Mouse (Mus musculus) heart, postnatal 4 days (tissue): ENCODE results near the gene Olfr1423. TPM values are rescaled to one million over a fixed set of nuclear protein-coding genes. Genes with fewer than 3 reads are reported as not detected.
"Not testable (repeated sequence)": the region's sequence is repeated elsewhere in the genome, so short reads cannot be mapped to it uniquely, and the experiment has no call there.

Experiments used
- DNase-seq: peaks from one replicate; pipeline ENCODE4 v3.0.0; 2021
- total RNA-seq, 2 experiments: library from RNA; stranded (reverse); gene quantifications; 2 replicates each; pipeline ENCODE4 v1.2.3; 2021

Olfr1423 gene
- not detected for total RNA-seq

DNA sequence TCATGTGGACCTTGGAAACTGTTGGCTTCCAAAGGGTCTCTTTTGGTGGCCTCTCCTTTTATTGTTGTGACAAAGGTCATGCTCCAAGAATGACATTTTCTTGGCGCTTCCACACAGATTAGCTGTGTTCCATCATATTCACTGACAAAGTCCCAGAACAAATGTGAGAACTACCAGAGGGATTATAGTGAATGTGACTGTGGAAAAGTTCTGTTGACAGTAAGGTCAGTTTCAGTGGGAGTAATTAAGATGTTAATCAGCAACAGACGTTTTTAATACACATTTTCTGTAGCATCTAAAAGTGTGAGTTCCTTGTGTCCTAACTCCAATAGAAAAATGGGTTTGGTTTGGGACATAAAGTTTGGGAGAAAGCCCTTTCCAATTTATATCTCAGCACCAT lies at the start of gene Olfr1423:
Gene Olfr1423 (minus strand): TSS at position 101 of the 400 bp plus-strand sequence.
- DNase-seq: no peak

DNA sequence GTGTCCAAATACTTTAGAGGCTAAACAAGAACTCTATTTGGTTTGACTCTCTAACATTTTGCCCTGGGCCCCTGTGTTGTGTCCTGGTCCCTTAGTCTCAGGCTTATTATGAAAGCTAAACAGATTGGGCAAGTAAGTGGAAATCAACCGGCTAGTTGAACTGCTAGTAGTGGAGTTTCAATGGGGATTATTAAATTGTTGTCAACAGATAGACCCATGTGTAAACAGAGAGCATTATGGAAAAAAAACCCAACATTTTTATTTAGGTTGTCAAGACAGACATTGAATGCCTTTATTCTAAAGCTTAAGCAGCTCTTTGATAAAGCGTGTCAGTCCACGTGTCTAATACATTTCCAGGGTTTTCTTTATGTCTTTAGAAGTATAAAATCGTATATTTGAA lies 36.5 kb upstream of the Olfr1423 start, which contains the start of gene Olfr1425:
Gene Olfr1425 (minus strand): TSS at position 101 of the 400 bp plus-strand sequence.
- not testable (repeated sequence) for DNase-seq

- DNase-seq: not testable (repeated sequence)
These were observed 28.4 kb upstream of the Olfr1423 start for GRCm38 (mm10) chr19:12069546-12069945.

- DNase-seq: not testable (repeated sequence)
These were observed 26.7 kb upstream of the Olfr1423 start for GRCm38 (mm10) chr19:12067806-12068205.

GRCm38 (mm10) chr19:12062582-12062981 lies 21.5 kb upstream of the Olfr1423 start, which contains the start of gene Olfr1424:
Gene Olfr1424 (minus strand): TSS chr19:12062682.
- DNase-seq: not testable (repeated sequence)

DNA sequence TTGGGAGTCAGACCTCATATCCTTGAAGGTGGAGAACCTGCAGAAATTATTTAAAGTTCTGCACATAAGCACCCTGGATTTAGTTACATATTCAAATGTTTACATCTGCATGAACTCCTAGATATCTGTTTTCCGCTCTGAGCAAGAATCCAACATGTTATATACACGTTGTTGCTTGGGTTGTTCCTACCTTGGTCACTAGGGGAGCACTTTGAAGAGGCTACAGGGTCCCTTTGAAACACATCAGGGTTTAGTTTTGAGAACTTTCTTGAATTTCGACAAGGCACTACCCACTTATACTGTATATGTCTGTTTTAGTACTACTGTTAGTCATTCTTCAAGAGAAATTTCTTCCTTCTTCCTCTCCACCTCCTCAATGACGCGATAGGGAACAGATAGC lies 2.0 kb upstream of the Olfr1423 start:
- no peak for DNase-seq

GRCm38 (mm10) chr19:12037727-12038126 lies 3.4 kb downstream of the Olfr1423 start:
- no peak for DNase-seq

DNA sequence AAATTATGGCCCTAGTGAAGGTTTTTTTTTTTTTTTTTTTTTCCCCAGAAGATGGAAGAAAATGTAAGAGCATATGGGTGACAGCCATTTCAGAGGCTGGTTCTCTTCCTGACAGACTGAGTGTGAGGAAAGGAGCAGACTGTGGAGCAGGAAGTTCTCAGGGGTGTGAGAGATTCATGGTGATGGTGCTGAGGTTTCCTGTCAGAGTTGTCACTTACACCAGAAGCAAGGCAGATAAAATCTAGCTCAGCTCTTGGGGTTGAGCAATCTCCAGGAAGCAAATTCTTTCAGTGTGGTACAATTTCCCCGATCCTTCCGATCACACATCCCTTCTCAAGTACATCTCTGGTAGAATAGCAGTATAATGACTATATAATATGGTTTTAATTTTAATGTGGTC lies 14.5 kb downstream of the Olfr1423 start:
- DNase-seq: no peak

DNA sequence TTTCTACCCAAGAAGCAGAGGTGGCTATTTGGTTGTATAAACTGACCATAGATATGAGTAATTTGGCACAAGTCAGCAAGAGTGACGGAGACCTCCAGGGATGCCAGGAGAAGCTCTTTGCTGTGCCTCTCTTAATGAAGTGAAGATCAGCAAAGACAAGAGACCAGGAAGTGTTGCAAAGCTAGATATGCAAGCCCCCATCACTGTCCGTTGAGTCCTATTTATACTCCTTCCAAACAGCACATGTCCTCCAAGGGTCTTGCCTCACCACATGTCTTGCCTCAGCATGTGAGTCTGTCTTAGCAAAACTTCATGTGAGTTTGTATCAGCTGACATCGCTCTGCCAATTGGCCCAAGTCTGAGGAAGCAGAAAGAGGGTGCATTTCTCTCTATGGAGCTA lies 15.8 kb downstream of the Olfr1423 start:
- DNase-seq: no peak

- DNase-seq: no peak
These were observed 17.0 kb downstream of the Olfr1423 start for GRCm38 (mm10) chr19:12024149-12024548.

DNA sequence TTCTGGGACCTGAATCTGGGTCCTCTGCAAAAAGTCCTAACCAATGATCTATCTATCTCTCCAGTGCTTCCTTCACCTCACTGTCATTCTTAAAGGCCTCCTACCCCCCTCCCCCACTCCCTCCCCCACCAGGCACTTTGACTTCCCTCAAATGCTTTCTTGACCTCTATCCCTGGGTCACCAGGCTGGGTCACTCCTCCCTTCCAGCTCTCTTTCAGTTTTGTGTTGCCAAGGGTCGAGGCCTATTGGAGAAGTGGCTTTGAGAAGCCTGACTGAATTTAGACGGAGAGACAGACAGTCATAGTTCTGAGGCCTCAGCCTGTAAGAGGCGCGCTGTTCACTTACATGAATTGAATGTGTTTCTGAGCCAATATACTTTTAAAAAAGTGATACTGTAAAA lies 24.9 kb downstream of the Olfr1423 start:
- no peak for DNase-seq

- DNase-seq: no peak
These were observed 25.4 kb downstream of the Olfr1423 start for GRCm38 (mm10) chr19:12015708-12016107.

- peak; percentile 58 for DNase-seq
These were observed 27.9 kb downstream of the Olfr1423 start for GRCm38 (mm10) chr19:12013228-12013627.

DNA sequence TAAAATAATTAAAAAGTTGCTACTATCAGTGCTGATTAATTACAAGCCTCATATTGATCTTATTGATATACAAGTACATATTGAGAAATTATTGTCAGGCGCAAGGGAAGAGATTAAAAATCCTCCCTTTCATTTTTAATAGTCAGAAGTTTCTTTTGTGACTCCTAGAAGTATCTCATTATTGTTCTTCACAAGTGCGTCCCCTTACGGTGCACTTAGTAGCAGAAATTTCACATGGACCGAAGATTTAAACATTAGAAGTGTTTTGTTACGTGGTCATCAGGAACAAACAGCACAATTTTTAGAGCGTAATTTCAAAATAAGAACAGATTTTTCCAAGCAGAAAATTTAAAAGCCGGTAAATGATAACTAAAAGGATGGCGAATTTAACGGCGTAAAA lies 28.5 kb downstream of the Olfr1423 start:
- no peak for DNase-seq

DNA sequence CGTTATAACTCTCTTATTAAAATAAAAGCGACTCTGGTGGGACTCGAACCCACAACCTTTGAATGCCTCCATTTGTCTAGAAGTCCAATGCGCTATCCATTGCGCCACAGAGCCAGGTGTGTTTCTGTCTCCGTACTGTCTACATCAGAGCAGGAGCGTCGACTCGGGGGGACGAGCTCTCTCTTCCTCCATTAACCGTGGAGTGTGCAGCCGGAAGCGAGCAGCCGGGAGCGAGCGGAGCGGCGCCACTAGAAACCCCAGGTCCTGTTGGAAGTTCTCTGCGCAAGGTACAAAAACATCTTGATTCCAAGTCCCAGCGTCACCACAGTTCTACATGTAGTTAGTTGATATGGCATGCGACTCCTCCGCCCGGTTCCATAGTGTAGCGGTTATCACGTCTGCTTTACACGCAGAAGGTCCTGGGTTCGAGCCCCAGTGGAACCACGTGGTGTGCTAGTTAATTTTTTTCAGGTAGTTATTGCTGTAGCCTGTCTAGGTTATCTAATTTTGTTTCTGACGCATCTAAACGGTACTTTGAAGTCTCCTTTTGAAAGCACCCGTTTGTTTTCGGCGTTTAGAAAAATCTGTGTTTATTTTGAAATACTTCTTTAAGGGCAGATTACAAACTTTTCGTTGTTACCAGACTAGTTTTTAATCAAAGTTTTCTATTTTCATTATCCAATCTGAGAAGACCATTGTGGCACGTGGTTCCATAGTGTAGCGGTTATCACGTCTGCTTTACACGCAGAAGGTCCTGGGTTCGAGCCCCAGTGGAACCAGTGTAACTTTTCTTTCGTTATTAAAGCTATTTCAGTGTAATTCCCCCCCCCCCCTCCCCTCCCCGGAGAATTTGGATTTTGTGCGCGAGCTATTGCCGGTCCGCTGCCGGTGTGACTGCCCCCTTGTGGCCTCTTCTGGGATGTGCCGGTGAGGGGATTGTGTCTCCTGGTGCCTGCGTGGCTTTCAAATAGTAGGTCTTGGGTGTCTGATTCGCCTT lies 29.3 kb downstream of the Olfr1423 start:
- peak; percentile 94 for DNase-seq

GRCm38 (mm10) chr19:12010916-12011559 lies 30.1 kb downstream of the Olfr1423 start:
- peak; percentile 82 for DNase-seq

DNA sequence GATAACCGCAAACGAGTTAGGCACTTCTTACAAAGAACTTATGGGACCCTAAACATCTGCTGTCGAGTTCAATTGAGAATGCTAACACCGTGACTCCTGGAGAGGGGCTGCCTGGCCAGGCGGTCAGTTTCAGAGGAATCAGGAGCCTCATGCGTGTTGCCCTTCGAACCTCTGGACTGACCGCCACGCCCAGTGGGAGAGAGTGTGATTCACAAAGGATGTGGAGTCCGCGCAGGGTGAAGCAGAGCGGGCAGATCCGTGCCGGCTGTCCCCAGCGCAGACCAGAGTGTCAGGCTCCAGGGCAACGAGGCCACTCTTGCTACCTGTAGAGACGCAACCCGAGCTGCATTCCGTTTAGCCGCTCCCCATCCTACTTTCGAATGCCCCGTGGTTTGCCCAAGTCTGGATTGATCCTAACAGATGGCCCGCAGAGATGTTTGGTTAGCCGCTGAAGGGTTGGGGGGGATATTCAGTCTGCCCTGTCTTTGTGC lies 30.8 kb downstream of the Olfr1423 start:
- peak; percentile 71 for DNase-seq

GRCm38 (mm10) chr19:12009501-12010280 lies 31.4 kb downstream of the Olfr1423 start:
- DNase-seq: peak; percentile 78

- DNase-seq: no peak
These were observed 32.4 kb downstream of the Olfr1423 start for GRCm38 (mm10) chr19:12008410-12009380.

DNA sequence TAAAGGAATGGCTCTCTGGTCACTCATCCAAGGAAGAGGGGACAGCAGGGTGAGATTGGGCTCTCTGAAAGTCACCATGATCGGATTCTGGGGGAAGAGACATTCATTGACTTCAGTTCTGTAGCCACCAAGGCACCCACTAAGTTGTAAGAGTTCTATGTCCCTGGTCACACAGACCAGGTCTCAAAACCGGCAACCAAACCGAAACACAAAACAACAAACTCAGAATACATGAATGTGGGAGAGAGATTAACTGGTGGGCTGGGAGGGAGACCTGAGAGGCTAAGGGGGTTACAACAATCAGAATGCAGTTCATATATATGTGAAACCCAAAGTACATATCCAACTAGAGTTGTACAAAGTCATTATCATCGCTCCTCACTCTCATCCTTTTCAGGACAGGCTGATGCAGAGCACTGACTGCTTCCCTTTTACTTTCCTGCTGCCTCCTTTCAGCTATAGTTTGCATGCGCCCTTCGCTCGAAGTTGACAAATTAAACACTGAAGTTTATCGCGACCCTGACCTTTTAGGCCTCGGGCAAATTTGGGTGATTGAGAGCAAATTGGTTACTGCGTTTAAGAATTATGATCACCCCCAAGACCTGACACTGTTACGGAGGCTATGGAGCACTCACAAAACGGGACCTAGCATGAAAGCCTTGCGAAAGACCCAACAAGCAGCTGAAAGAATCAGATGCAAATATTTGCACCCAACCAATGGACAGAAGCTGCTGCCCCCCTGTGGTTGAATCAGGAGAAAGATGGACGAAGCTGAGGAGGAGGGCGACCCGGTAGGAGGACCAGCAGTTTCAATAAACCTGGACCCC lies 33.8 kb downstream of the Olfr1423 start:
- peak; percentile 64 for DNase-seq
